Mouse (Mus musculus) layer of hippocampus, adult 9-10 months (tissue): ENCODE results near the gene Ap1s3.
"Not testable (repeated sequence)": the region's sequence is repeated elsewhere in the genome, so short reads cannot be mapped to it uniquely, and the experiment has no call there.

Experiments used
- DNase-seq: peaks from one replicate; pipeline ENCODE4 v3.0.0; 2022; ENCODE audit warnings: low spot score

Ap1s3 gene

GRCm38 (mm10) chr1:79664911-79665310, 6.9 kb downstream of the Ap1s3 start:
- DNase-seq, result no peak

GRCm38 (mm10) chr1:79659598-79659997, 12.2 kb downstream of the Ap1s3 start:
- DNase-seq, result no peak

- DNase-seq, result no peak
These were observed 14.4 kb downstream of the Ap1s3 start for GRCm38 (mm10) chr1:79657411-79657810.

DNA sequence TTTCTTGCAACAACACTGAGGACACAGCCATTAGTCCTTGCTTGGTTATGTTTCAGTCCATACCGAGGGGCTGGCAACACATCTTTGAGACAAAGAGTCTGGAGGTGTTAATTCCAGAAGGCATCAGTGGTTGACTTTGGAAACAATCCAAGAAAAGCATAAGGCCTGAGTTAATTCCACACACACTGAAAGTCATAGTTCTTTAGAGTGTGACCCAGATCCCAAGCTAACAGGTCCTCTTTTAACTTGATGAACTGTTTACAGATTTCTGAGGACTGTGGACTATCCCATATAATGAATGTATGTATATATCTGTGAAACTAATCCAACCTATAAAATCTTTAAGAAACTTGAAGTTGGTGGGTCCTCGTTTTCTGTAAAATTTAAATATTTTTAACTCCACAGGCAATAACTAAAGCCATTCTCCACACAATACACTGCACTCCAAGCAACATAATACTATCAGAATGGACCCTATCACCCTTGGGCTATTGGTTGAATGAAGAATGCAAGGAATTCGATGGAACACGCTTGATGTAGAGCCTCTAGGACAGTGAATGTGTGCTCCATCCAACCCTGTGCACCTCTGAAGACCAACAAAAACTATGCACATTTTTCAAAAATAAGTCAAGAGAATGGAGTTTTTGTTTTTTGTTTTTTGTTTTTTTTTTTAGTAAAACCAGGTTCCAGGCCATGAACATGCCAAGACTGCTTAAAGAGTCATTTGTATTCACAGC, 15.8 kb downstream of the Ap1s3 start:
- DNase-seq, result no peak

GRCm38 (mm10) chr1:79654948-79655347, 16.8 kb downstream of the Ap1s3 start:
- DNase-seq, result no peak

DNA sequence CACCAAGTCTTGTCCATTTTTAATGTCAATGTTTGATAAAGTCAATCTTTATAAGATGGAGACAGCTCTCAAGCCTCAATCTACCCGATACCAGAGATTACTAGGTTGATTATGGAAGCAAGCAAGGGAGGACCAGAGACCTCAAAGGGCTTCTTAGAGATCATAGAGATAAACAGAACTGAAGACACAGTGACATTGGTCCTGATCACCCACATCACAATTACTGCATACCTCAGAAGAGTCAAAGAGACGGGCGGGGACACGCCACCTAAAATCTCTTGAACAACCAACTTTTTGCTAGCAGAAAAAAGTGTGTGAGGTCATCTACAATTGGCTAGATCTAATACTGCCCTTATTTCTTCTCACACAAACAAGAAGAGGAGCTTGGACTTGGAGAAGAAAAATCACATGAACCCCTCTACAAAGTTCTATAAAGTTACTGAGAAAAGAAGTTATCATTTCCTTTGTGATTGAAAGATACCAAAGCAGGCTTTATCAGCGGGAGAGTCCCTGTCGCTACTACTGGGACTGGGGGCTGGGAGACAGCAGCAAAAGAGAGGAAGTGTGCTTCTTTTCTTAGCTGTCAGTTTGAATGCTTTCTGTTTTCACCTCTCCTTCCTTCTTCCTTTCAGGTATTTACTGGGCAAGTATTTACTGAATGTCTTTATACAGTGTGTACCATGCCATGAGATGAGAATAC, 28.2 kb downstream of the Ap1s3 start:
- DNase-seq, result no peak

DNA sequence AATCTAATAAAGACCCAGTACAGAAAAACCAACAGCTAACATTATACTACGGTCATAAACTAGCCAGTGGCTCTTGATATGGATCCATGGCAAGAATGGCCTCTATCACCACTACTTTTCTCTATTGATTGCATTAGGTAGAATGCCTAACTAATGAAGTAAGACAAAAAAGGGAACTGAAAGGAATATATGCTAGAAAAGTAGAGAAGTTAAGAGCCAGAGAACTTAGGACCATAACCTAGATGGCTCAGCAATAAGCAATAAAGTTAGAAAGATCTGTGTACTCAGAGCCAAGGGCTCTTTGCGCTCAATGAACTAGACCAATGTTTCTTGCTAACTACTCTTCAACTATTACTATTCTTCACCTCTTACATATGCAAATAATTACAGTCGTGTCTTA, 29.1 kb downstream of the Ap1s3 start:
- no peak for DNase-seq

DNA sequence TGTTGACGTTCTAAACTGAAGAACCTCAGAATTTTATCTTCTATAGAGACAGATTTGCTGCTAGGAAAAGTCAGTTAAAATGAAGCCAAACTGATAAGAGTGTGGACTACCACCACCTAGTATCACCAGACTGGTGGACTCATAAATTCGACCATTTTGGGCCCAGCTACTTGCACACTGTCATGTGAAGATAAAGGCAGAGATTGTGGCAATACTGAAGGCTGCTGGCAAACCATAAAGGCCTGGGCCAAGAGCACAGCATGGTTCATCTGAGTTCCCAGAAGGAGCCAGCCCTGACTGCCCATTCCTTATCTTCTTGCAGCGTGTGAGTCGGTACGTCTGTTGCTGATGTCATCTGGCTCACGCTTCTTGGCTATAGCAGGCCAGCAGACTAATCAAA, 30.4 kb downstream of the Ap1s3 start:
- no peak for DNase-seq

DNA sequence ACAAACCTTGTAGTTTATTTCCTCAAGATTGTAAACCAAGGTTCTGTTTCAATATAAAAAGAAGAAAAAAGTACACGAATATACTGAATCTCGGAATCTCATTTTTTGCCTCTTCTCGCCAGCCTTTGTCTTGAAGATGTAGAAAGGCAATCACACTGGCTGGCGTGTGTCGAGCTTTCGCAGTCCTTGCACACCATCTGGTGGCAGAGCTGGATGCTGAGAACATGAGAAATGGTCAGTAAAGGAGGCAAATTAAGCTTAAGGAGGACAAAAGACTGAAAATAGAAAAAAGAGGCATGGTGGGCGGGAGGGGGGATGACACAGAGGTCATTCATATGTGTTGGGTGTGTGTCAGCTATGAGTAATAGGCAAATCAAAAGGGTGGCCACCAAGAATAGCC, 31.6 kb downstream of the Ap1s3 start:
- peak; percentile 48 for DNase-seq

DNA sequence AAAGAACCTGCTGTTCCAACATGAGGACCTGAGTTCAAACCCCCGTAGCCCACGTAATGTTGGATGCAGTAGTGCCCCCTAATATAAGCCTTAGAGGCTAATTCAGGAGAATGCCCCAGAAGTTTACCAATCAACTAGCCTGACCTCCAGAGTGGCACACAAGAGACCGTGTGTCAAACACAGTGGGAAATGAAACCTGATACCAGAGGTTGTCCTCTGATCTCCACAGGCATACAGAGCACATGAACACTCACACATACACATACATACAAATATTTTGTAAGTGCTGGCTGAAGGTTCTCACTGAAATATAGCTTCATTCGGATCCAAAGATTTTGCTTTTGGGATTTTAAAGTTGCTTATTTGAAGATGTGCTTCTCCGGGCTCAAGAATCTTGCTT, 32.1 kb downstream of the Ap1s3 start:
- DNase-seq, result no peak

DNA sequence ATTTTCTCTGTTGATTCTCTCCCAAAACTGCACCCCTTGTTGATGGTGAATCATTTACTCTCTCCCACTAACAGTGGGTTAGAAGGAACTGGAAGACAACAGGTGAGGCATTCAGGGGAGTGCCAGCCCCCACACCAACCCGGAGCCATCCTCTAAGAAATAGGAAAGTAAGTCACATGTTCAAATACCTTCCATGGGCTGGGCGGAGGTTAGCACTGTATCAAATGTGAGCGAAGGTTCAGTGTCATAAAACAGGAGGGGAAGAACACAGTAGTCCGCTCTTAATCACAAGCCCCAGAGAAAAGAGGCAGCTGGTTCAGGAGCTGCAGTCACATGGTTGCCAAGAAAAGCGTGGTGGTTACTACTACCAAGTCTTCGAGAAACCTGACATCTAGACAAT, 32.7 kb downstream of the Ap1s3 start:
- DNase-seq, result no peak

- DNase-seq, result no peak
These were observed 34.0 kb downstream of the Ap1s3 start for GRCm38 (mm10) chr1:79637768-79638167.

- no peak for DNase-seq
These were observed 40.3 kb downstream of the Ap1s3 start for GRCm38 (mm10) chr1:79631521-79631920.

DNA sequence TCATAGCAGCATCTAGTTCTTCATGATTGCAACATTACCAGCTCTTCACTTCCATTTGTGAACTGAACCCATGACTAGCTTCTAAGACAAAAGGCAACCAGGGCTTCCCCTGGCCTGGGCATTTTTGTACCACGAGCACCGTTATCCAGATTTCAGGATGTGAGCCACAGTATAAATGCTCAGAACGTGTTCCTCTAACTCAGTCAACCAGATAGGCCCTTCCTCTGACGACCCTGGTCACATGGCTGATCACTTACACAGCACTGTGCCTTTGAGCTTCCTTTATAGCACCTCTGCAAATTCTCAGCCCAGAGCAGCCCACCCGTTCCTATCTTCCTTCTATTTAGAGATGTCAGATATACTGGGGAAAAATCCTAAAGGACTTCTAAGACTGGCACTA, 42.0 kb downstream of the Ap1s3 start:
- DNase-seq, result no peak

GRCm38 (mm10) chr1:79626140-79626539, 45.6 kb downstream of the Ap1s3 start:
- no peak for DNase-seq

DNA sequence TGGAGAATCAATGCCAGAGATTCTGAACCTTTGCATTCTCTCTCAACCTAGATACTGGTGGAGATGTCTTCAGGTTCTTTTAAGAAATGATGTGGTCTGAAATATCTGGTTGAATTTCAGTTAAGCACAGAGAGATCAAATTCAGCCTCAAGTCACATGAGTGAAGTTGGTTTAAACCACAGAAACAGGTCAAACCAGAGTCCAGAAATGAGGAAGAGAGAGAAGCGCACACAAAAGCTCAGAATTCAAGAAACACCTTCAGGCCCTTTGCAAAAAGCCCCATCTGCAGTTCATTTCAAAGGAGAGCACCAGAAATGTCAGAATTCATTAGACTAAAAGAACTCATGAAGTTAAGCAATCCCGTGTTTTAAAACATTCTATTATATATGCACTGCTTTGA, 52.3 kb downstream of the Ap1s3 start:
- no peak for DNase-seq

GRCm38 (mm10) chr1:79616492-79616891, 55.3 kb downstream of the Ap1s3 start:
- no peak for DNase-seq

GRCm38 (mm10) chr1:79614456-79614855, 57.3 kb downstream of the Ap1s3 start:
- no peak for DNase-seq

DNA sequence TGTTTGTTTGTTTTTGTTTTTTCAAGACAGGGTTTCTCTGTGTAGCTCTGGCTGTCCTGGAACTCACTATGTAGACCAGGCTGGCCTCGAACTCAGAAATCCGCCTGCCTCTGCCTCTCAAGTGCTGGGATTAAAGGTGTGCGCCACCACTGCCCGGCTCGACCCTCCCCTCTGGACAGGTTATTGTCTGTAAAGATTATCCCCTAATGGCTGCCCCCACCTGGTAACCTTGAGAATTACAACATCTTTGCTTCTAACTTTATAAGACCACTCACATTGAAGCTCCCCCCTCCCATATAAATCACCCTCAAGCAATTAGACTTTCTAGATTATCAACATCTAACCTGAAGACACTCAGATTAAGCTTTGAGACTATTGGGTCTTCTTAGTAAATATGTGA, 60.5 kb downstream of the Ap1s3 start:
- not testable (repeated sequence) for DNase-seq

- DNase-seq, result not testable (repeated sequence)
These were observed 62.9 kb downstream of the Ap1s3 start for GRCm38 (mm10) chr1:79608856-79609255.

DNA sequence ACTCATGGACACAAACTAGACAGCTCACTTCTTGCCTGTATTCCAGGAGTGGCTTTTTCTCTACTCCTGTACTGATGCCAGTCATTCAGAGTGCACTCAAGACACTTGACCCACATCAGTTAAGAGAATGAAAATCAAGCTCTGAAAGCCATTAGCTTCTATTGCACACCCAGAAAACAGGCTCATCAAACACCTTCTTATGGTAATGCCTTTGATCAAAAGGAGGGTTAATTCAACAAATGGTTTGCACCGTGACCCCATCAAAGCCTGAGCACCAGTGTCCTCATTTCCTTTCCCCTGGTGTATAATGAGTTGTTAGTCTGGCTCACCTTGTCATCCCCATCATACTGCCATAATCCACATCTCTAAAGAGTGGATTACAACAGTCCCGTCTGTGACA, 69.3 kb downstream of the Ap1s3 start:
- DNase-seq, result no peak

DNA sequence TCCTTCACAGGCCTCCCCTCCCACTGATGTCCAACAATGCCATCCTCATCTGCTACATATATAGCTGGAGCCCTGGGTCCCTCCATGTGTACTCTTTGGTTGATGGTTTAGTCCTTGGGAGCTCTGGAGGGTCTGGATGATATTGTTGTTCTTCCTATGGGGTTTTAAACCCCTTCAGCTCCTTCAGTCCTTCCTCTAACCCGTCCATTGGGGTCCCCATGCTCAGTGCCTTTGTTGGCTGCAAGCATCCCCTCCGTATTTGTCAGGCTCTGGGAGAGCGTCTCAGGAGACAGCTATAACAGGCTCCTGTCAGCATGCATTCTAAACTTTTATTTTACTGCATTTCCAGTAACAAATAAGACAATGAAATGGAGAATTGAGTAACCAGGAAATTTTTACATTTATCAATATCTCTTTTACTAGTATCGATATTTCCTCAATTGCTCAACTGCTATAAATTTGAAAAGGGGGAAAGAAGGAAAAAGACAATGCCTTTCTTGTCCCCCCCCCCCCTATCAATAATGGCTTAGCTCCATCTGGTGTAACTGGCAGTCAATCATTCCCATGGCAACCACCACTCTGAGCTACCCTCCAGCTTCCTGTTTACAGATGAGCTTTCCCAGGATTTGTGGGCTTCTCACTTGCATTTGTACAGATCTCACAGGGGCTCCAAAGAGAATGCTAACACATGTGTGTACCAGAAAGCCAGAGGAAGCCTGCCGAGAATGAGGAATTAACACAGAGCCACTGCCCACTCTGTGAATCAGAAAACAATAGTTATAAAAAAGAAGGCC, 73.2 kb downstream of the Ap1s3 start:
- no peak for DNase-seq

- DNase-seq, result no peak
These were observed 79.0 kb downstream of the Ap1s3 start for GRCm38 (mm10) chr1:79592721-79593277.
